Mouse (Mus musculus) megakaryocyte-erythroid progenitor cell, adult 5-6 weeks (primary cell): ENCODE results near the gene Gpm6a. TPM values are rescaled to one million over a fixed set of nuclear protein-coding genes. Genes with fewer than 3 reads are reported as not detected.

Source experiments
- ATAC-seq: replicated peaks from 2 replicates; pipeline ENCODE4 v1.8.0; 2016; ENCODE audit warnings: mild to moderate bottlenecking, inconsistent platforms; ENCODE audit not compliant: severe bottlenecking, poor library complexity, low FRiP score, low TSS enrichment
- total RNA-seq, 2 experiments: library from RNA; stranded (forward) in 1 of 2; stranded (reverse) in 1 of 2; fragments of 200-1000, 215-1000 nt in 1 of 2; fragments of >200 nt in 1 of 2; fragmentation: Nextera tagmentation in 1 of 2; gene quantifications; 2 replicates each; pipeline ENCODE4 v1.2.3; 2014 to 2017

Gene Gpm6a
- total RNA-seq (2014; fragmentation: Nextera tagmentation): not detected in 2 replicates
- not detected in 2 replicates for total RNA-seq (2017)

DNA sequence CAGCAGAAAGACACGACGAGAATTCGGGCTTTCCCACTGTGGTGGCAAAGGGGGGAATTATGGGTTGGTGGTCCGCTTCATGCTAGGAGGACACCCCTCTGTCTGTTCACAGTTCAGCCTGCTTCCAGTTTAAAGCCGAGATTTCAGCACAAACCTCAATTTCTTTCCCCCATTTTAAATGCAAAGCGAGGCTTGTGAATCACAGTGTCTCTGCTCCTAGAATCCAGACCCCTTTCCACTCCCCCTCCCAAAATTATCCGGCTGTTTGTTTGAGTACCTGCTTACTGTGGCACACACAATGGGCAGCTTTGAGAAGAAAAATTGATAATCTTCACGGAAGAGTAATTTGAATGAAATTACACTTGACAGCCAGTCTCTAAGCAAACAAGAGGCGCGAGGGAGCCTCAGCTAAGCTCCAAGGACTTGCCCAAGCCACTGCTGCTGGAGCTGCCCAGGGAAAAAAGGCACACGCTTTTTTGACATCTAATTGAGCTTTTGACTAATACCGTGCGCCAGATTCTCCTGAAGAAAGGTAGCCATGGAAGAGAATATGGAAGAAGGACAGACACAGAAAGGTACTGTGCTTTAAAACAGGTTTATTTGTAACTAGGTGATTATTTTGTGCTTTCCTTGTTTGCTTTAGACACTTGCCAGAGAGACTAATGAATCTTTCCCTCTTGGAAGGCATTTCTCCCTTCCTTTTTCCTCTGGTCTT is at the start of gene Gpm6a:
Gpm6a (plus strand) TSS at position 103 of the 715 bp plus-strand sequence.
- no peak for ATAC-seq

DNA sequence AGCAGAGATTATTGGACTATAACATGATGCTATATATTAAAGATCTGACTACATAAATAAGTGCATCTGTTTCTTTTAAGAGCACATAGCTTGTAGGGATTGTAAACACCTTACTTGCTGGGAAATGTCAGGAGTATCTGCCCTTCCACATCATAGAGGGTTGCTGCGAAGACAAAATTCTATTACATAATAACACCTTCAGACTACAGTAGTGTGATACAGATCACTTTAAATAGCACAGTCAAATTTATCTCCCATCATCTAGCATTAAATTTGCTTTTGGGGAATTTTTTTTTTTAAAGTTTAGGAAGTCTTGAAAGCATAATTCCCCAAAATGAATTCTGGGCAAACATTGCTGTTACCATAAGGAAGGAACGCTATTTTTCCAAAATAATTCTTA is 41.8 kb upstream of the Gpm6a start:
- ATAC-seq: no peak

DNA sequence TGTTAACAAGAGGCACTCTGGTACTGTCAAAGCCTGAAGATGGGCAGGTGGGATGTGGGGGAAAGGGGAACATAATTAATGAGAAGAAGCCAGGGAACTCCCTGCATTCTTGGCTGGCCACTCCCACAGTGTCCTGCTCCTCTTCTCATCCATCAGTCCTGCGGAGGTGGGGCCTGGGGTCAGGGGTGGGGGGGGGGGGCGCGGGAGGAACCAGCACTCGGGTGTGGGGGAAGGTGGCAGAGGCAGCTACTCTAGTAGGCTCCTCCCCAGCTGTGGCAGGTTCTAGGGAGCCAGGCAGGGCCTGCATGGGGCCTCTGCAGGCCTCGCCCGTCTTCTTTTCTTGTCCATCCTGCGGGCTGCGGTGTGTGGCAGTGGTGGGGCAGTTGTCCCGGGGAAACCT is 36.9 kb upstream of the Gpm6a start:
- ATAC-seq: no peak

DNA sequence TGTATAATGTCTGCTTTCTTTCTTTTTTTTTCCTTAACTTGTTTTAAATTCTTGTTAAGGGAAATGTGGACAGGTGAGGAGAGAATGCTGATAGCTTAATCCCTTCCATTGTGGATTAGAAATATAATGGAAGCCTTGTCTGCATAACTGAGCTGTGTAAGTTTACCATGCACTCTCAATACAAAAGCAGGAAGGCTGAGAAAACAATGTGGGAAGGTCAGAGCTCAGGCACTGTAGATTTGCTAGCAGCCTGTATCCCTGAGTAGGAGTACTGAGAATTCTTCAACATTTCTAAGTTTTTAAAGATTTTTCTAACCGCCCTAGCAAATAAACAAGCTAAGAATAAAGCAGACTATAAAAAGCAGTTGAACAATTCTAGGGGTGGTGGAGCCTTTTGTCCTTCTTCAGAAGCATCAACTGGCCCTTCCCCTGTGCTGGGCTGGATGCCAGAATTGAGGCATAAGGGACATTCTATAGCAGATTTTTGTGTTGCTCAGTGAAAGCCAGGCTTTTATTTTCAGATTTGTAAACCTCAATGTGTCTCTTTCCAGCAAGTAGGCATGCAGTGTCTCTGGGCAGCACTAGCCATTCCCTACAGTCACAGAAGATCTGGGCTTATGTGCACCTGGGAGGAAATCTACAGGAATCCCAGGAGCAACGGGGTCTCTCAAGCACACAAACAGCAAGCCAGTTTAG is 32.3 kb upstream of the Gpm6a start:
- no peak for ATAC-seq

DNA sequence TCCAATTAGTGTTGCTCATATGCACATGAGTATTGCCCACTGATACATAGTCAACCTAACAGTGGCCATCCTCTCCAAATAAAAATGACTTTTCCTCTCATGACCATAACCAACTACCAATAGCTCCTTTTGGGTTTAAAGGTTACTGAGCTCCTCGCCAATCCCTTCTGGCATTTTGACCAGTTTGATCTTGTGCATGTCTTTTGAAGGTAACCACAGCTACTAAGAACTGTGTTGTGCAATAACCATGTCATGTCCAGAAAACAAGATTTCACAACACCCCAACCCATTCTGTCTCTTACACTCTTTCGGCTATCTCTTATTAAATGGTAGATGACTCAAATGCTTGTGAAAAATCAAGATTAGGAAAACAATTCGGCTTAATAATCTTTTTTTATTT is 29.7 kb upstream of the Gpm6a start:
- ATAC-seq: no peak

DNA sequence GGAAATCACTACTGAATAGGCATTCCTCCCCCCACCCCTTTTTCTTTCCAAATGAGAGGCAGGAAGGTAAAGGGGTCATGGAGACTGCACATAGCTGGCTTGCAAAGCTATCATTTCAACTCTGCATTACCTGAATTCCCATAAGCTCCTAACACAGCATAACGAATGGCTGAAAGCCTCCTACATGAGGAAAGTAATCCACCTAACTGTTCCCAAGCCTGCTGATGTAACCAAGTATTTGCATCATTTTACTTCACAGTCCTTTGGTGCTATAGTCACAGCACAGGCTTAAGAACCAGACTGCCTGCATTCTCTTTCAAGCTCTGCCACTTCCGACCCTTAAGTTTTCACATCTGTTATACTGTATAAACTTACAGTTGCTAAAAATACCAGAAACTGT is 22.3 kb upstream of the Gpm6a start:
- ATAC-seq: no peak

DNA sequence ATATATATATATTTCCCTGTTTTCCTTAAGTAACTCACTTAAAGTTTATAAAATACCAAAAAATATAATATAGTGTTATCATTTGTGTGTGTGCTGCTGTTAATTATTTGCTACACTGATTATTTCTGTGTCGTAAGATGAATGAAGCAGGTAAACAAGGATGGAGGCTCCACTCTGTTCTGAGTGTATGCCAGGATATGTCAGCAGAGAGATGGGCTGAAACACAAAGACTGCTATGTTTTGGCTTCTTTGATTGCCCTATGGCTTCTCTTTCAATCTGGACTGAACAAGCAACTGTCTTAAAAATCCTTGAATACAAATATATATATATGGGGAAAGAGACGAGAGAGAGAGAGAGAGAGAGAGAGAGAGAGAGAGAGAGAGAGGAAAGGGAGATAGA is 1.3 kb upstream of the Gpm6a start:
- no peak for ATAC-seq

DNA sequence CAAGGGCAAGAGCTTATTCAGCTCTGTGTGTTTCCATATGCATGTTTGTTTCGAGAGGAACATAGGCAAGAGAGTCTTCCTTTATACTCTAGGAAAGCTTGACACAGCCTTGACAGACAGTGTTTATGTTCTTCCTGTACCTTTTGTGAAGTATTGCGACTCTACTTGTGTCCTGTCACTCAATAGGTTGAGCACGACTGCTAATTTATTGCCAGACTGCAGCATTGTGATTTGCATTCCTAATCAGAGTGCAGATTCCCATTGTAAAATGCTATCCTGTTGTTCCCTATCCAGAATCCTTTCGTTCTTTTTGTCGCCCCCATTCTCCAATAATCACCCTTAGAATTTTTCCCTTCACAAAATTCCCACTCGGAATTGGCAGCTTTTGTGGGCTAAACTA is 613 bp upstream of the Gpm6a start:
- ATAC-seq: no peak

DNA sequence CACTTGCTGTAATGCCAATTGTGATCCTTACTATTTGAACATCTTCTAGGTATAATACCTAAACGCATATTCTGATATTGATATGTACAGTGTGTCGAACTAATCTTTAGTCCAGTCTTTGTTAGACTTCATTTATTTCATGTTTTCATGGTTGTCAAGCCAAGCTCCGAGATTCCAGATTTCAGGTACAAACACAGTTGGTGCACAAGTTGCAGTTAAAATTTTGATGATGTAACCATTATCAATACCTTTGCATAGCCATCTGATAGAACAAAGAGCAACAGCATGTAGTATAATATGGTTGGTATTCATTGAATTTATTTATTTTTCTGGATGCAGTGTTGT is 785 bp downstream of the Gpm6a start:
- no peak for ATAC-seq

DNA sequence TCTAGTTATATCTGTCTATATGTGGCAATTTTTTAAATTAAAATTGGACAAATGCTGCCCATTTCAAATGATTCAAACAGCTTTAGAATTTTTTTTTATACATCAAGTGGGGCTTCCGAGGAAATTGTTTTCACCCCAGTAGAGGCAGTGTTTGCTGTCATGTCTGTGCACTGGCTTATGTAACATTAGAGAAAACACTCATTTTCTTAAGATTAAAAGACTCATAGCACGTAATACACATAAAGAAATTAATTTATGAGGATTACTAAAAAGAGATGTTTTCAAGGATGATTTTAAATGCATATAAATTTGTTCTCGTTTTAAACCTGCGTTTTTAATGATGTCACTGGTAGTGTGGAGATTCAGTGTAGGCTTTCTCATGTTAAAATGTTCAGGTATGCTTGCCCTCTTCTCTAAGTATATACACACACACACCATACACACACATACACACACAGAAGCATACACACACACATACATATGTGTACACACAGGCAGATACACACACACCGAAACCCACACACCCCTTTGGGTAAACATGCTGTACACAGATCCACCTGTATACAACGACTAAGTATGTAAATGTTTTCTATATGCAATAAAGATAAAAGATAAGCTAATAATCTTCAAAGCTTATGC is 1.4 kb downstream of the Gpm6a start:
- no peak for ATAC-seq

DNA sequence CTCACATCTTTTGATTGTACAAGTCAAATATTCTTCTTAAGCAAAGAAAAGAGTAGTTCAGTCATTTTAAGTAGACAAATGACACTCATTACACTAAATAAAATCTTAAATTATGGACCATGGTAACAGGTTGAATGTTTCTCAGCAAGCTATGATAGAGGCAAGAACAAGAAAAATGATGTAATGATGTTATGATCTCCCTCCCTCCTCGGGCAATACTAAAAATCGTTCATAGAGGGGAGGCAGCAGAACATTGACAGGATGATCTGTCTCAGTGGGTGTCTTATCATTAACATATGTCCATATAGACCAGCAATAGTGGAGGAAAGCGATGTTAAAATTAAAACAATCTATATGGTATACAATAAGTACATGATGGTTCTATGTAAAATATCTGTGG is 2.1 kb downstream of the Gpm6a start:
- no peak for ATAC-seq

DNA sequence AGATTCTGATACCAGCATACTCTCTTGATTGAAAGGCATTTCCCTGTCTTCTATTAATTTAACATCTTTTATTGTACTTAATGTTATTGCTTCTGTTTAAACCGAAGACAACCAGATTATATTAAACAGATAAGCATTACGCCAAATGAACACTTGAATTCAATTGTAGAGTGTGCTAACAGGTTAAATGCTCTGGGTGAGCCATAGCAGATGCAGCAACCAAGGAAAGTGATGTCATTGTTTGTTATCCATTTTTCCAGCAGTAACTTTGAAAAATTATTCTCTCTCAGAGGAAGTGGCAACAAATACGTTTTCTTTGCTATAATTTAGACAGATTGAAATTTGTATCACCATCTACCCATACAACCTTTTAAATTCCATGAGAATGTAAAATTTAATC is 2.9 kb downstream of the Gpm6a start:
- ATAC-seq: no peak

DNA sequence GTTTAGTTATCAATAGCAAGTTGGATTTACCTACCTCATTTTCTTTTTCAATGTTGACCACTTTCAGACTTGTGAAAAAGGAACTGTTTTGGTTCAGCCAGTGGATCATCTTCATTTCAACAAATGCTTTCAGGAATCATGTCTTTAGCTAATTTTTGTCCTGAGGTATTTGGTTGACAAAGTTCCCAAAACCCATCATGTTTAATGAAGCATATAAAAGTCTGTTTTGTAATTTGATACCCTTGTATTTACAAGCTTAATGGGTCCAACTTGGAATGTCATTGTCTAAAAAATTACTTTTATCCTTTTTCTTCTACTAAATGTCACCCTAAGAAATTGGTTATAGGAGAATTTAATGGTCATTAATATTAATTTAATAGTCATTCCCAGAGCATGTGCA is 6.9 kb downstream of the Gpm6a start:
- ATAC-seq: no peak

DNA sequence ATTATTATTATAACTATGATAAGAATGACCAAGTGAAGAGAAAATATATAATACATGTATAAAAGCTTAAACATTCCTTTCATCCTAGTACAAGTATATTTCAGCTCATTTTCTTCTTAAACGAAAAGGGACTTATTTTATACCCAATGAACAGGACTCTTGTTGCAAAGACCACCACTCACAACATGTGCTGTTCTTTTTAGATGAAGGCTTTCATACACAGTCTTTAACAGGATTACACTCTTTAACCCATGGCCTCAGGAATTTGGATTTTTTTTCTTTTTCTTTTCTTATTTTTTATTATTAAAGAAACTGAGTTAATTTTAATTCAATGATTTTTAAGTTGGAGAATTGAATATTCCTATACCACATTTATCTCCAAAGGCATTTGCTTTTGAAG is 20.4 kb downstream of the Gpm6a start:
- ATAC-seq: no peak

DNA sequence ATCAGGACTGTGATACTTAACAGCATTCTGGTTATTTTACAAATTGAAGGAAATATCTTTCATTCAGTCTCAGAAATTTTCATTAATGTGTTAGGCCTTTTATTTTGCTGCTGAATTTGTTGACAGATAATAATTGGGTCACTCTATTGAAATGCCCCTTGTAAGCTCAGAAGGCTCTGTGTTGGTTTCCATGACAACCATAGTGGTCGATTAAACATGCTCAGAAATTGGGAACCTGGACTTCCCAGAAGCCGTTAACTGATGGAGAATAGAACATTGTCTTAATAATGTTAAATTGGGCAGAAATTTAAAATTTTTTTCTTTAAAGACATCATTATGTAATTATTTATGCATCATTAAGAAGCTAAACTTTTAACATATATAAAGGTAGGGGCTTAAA is 20.9 kb downstream of the Gpm6a start:
- no peak for ATAC-seq

DNA sequence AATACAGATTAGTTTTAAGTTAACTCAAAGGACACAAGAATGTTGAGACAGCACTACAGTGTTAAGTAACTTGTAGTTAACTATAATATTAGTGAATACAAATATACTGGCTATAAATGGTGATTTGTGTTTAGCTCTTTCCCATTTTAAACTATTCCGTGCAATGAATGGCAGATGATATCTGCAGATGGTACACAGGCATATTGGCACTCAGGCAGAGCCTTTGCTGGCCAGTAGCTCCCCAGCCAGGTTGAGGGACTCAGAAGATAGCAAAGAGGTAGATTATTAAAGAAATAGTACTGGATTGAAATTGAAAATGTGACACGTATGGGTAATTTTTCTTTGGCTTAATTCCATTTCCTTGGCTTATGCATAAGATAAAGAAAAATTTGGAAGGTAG is 21.3 kb downstream of the Gpm6a start:
- no peak for ATAC-seq

DNA sequence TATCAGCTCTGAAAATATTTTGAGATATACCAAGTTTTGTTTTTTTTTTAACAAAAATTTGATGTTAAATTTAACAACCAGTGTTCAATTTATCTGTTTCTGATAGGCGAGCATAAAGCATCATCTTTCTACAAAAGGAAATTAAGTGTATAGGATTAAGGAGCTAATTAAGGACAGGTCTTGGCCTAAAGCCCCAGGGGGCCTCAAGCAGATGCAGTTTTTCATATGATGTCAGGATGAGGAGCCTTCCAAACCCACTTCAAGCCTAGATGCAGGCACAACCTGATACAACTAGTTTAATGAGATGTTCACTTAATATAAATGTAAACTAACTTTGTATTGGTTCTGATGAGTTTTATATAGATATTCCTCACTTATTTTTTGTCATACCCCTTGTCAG is 22.0 kb downstream of the Gpm6a start:
- no peak for ATAC-seq

DNA sequence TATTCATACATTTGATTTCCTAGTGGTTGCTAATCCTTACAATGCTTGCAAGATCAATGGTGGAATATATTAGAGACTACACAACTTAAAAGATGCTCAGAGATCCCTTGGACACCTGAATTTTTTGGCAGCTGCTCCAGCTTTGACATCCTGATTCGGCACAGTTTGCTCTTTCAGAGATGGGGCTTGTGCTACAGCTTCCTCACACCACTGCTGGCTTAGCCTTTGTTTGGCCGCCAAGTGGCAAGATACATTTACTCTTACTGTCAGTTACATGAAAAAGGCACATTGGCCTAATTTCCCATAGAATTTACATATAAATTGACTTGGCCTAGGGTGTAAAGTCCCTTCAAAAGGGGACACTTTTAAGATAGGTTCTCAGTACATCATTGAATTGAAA is 32.1 kb downstream of the Gpm6a start:
- ATAC-seq: no peak

DNA sequence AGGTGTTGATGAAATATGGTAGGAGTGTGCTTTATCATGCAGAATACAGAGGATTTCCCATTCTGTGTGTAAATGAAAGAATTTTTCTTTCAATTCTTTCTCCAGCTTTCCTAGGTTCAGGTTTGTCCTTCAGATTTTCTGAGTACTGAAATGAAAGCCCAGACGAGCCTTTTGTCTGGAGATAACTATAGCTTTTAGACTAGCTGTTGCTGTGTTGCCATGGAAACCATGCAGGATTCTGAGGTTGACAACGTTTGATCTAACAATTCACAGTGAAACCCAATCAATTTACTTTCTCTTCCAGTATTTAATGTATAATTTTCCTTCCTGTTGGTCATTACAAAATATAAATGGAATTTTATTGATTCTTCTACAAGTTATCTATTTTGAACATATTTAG is 34.5 kb downstream of the Gpm6a start:
- no peak for ATAC-seq

DNA sequence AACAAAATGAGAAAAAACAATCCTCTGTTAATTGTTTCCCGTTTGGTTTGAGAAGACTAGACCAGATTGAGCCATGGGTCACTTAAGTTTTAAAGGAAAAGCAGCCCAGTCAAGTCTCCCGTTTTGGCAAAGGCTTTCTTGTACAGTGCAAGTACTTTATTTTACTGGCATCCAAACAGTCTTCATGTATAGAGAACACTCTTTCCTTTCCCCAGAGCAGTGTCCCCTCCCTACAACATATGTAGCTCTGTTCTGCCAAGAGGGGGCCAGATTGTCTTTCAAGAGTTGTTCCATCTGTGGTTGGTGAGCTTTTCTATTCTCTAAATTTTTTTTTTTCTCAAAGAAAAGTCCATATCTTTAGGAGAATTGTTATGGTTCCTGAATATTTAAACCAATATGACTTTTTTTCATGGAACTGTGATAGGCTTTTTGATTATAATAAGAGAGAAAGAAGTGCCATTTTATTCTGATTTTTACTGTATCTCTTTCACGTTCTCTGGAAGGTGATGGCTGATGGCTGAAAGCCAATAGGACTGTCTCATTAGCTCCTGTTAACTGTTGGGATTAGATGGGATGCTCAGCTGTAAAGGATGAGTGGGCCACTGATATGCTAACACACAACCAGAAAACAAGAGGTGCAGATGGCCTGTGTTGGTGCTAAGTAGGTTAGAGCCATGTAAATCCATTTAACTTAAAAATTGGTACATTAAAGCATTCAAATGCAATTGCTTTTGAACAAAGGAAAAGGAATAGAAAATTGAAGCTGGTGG is 37.4 kb downstream of the Gpm6a start:
- ATAC-seq: no peak
